Mouse (Mus musculus): ENCODE results near the gene Tcp1.

Gene Tcp1

GRCm38 (mm10) chr17:12915488-12915880 lies at the start of gene Tcp1:
Tcp1 (plus strand) TSS chr17:12915701.
- peak; percentile 21 for DNase-seq

DNA sequence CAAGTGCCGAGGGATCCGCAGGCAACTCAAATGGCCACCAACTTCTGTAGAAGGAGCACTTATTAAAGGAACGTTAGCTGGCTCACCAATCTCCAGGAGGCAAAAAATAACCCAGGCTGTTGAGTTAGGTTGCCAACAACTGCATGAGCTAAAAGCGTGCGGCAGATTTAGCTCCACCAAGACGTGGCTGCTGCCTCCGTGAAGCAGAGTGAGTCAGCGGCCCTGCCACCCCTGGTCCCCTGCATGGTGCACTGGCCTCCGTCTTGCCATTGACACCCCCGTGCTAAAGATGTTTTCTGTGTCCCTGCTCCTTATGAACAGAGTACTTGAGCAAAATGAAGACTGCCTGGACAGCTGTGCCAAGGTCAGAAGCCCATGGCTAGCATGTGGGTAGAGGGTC lies 48.6 kb upstream of the Tcp1 start:
- DNase-seq = no peak

DNA sequence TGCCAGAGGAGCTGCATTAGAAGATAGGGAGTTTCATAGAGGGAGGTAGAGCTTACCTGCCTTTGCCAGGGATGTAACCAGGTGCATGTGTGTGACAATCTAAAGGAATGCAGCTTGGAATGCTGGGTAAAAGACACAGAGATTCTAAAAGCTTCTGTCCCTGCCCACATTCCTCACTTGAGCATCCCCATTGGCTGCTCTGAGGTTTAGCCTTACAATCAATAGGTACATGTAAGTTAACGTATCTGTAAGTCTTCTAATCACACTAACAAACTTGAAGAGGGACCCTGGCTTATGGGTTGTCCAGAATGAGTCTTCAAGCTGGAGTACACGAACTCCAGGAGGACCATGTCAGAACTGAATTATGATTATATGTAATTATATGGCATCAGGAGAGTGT lies 47.5 kb upstream of the Tcp1 start, which contains the start of gene Mas1:
TSS of gene Mas1 (minus strand) at position 101 of the 400 bp plus-strand sequence.
- no peak for DNase-seq

DNA sequence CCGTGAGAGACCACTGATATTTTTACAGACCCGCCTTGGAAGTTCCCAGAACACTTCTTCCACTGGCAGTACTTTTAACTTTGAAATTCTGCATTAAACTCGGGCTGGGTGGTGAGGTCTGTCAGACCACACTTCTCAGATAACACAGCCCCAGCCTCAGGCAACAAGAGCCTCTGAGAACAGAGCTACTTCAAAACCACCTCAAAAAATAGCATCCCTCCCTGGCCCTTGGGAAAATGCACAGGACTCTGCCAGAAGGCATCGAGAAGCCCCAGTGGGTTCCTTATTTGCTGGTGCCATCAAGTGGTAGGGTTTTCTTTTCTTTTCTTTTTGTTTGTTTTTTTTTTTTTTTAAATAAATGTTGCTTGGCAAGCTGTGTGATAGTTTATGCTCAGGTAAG lies 46.9 kb upstream of the Tcp1 start:
- peak; percentile 37 for DNase-seq

GRCm38 (mm10) chr17:12872275-12873028 lies 43.0 kb upstream of the Tcp1 start:
- DNase-seq = peak; percentile 9

DNA sequence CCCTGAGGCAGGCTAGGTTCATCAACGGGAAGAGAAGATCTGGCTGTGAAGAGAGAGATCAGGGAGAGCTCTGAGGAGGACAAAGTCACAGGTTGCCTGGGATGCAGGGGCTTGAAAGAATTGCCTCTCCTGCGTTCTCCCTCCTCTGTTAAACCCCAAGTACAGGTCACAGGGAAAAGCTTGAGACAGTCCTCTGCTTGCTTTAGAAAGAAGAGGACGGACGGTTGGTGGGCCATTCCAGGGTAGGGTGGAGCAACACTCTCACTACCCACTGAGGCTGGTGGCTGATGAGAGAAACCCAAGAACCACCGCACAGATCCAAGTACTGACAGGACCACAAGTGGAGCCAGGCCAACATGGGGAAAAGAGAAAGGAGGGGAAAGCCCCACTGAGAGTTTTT lies 39.8 kb upstream of the Tcp1 start, which contains the start of gene Mrgprh:
TSS of gene Mrgprh (plus strand) at position 301 of the 400 bp plus-strand sequence.
- no peak for DNase-seq

GRCm38 (mm10) chr17:12880178-12880577 lies 35.3 kb upstream of the Tcp1 start:
- peak; percentile 89 for DNase-seq

DNA sequence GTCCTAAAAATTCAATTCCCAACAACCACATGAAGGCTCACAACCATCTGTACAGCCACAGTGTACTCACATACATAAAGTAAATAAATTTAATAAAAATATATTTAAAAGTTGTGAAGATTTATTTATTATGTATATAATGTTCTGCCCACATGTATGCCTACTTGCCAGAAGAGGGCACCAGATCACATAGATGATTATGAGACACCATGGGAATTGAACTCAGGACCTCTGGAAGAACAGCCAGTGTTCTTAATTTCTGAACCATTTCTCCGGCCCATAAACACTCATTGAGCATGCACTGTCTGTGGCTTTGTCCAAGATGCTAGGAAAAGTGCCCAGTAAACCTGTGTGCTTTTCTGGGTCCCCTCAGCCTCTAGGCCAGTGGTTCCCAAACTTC lies 34.3 kb upstream of the Tcp1 start:
- DNase-seq = no peak

- DNase-seq = no peak
Measured at GRCm38 (mm10) chr17:12886620-12887019, 28.9 kb upstream of the Tcp1 start.

DNA sequence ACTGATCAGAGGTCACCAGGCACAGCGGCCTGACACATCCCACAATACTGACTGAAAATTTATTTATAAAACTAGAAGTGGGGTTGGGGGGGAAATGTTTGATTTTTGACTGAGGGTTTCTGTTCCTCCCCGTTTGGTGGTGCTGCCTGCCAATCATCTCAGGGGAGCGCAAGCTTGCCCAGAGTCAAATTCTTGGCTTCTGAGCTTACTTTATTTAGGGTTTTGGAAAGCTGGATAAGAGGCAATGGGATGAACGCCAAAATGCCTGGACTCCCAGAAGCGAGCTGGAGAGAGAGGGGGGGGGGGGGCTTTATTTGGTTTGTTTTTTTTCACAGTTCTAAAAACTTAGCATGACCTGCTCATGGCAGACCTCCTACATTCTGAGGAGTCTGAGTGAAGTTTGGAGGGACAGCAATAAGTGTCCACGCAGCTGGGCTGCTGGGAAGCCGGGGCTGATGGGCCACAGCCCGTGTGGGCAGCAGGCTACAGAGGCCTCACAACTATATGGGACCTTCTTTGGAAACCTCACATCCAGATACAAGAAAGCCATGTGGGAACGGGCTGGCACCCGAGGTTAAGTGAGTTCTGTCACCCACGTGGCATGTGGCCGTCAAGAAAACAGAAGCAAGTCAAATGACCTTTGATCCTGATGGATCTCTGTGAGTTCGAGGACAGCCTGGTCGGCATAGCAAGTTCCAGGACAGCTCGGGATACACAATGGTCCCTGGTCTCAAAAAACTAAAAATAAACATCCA lies 28.3 kb upstream of the Tcp1 start:
- DNase-seq = no peak

DNA sequence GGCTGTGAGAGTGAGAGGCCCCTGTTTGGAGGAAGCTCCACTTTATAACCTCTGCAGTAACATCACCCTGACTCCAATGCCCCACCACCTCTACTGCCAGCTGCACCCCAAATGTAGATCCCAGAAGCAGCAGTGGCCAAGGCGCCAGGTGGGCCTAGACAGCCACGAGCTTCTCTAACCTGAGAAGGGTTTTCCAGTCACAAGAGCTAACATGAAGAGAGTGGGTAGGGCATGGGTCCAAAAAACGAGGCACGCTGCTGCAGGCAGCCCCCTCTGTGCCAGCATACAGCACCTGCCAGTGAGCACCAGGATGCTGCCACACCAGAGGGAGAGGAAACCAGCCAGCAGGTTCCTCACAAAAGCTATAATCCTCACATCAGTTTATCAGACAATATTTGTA lies 24.4 kb upstream of the Tcp1 start:
- no peak for DNase-seq

GRCm38 (mm10) chr17:12892033-12892432 lies 23.5 kb upstream of the Tcp1 start:
- no peak for DNase-seq

- DNase-seq = no peak
Measured at GRCm38 (mm10) chr17:12897674-12898073, 17.8 kb upstream of the Tcp1 start.

- DNase-seq = peak; percentile 14
Measured at GRCm38 (mm10) chr17:12898607-12899006, 16.9 kb upstream of the Tcp1 start.

GRCm38 (mm10) chr17:12902291-12902690 lies 13.2 kb upstream of the Tcp1 start:
- DNase-seq = no peak

DNA sequence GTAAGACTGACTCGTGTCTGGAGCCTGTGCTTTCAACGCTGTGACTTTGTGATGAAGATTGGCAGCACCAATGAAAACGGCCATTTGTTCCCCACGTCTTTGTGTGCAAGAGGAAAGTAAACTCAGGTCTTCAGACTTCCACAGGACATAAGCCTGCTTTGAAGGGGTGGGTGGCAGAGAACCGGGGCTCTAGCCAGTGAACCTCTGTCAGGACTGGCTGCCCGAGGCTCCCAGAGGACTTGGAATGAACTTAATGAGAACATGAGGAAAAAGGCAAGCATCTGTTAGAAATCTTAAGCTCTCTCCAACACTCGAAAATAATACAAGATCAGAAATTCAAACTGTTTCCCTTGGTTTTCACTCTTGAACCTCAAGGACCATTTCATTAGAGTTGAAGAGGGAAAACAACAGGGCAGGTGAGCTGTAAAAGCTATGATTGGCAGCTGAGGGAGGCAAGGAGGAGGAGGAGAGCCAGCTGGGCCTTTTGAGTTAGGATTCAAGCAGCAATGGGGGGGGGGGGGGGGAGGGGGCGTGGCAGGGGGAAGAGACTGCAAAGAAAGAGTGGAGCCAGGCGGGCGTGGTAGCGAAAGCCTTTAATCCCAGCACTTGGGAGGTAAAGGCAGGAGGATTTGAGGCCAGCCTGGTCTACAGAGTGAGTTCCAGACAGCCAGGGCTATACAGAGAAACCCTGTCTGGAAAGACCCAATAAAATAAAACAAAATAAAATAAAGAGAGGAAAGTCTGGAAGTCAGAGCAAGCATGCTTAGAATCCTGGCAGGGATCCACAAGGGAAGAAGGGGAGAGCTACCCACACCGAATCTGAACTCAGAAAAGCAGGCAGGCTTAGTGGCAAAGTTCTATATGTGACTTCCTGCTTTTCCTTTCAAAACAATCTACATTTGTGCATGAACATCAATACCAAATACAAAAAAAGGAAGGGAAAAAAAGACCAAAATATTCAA lies 11.8 kb upstream of the Tcp1 start:
- DNase-seq = peak; percentile 36

- no peak for DNase-seq
Measured at GRCm38 (mm10) chr17:12904349-12904748, 11.2 kb upstream of the Tcp1 start.

DNA sequence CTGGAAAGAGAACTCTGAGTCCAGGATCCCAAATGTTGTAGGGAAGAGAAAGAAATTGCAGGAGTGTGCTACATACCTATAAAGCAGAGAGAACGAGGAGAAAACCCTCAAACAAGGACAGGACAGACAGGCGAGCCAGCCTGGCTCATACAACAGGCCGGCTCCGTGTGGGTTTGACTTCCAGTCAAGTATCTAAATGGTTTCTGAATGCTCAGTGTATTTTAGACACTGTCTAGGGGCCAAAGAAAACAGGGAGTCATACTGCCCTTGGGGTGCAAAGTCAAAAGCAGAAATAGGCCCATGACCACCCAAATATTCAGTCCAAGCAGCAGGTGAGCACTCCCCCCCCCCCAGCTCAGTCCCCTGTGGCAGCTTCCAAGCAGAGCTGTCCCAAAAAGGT lies 9.7 kb upstream of the Tcp1 start:
- DNase-seq = no peak

GRCm38 (mm10) chr17:12906436-12906835 lies 9.1 kb upstream of the Tcp1 start:
- no peak for DNase-seq

GRCm38 (mm10) chr17:12909361-12910280 lies 5.9 kb upstream of the Tcp1 start, which contains the start of gene Pnldc1:
Pnldc1 (minus strand) TSS chr17:12910230.
- DNase-seq = no peak

DNA sequence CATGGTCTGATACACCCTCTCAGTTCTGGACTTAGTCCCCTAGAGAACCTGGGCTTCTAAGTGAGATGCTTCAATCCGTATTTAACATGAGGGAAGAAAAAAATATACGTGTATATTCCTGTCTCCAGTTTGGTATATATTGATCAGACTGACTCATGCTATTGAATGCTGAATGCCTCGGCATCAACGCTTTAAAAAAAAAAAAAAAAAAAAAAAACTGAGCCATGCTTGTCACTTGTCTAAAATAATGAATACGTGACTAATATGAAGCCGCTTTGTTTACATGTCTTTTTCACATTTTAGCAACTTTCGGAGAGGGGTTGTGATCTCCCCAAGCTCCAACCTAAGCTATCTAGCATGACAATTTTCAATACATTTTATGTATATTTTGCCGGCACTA lies 5.1 kb upstream of the Tcp1 start:
- DNase-seq = no peak

Data from embryo, embryonic 11 days (tissue).